Mouse (Mus musculus): ENCODE data around the gene Gm42906. TPM values are rescaled to one million over a fixed set of nuclear protein-coding genes. Genes with fewer than 3 reads are reported as not detected.

Gene Gm42906
- polyA plus RNA-seq, 1 experiment from 2014 or later, result 0.52 TPM

DNA sequence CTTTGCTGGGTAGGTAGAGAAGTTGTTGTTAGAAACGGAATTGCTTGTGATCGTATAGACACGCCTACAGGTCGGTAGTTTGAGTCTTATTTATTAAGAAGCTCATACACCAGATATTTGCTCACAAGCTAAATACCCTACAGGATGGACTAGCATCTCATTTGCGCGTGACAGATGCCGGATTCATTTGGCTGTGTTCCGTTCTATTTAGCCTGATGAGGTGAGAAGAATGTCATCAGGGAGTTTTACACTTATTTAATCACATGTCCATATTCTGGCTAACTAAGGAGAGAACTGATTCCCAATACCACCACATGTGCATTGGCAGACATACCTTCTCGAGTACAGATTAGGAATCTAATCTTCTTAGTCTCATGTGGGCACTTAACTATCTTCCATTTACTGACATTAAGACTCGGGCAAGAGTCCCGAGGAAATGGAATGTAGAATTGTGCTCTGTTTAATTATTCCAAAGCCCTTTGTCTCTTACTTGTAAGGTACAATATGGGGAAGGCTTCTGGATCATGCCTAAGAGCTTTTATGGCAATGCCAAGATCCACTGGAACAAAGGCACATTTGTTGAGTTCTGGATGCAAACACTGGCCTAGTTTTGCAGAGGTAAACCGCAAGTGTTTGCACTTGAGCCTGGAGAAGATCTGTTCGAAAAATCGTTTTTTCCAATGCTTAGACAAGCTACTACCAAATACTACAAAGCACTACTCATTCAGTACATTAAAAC, 160.9 kb downstream of the Gm42906 start:
- DNase-seq (ENCODE audit: low spot score) (no peak), ATAC-seq (ENCODE audit: low FRiP score, low TSS enrichment) (no peak)
- Histone ChIP-seq H3K27me3 (ENCODE audit: control insufficient read depth, insufficient read depth, low read length) (no peaks in the 10 kb centered on the region), H3K36me3 (ENCODE audit: control insufficient read depth, insufficient read depth, low read length) (no peaks in the 10 kb centered on the region), H3K4me3 (ENCODE audit: low read depth, low read length) (no peak overlapping the region), H3K9me3 (ENCODE audit: control insufficient read depth, low read length) (no peaks in the 10 kb centered on the region), H3K4me2 (replicated peaks; ENCODE audit: low read depth) (no peak overlapping the region), H3K27ac (replicated peaks) (no peak overlapping the region), H3K9ac (ENCODE audit: low read length) (no peak overlapping the region), H3K4me1 (replicated peaks; ENCODE audit: control insufficient read depth, insufficient read depth) (no peaks in the 10 kb centered on the region)
- 80% methylated on average over 14 of the region's 14 CpGs for WGBS
- no peak for TF ChIP-seq CTCF (IDR thresholded peaks at IDR 0.05; ENCODE audit: low read depth)

DNA sequence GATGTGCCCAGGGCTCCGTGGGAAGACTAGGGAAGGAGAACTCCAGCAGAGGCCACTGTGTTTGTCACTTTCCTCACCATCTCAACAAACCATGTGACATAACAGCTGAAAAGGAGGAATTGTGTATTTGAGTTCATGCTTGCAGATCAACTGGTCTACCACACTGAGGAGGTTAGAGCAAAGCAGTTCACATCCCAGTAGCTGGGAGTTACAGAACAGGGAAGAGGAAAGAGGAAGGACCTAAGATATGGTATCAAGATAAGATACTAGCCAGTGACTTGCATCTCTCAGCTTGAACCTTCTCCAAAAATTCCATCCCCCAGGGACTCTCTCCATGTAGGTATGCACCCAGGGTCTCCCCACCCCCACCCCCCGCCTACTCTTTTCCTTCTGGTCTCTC, 166.4 kb downstream of the Gm42906 start:
- no peaks in the 10 kb centered on the region for H3K9me3 ChIP-seq (ENCODE audit: control insufficient read depth, low read length)
- no peak overlapping the region for H3K4me2 ChIP-seq (replicated peaks; ENCODE audit: low read depth)
- no peak overlapping the region for H3K4me3 ChIP-seq (ENCODE audit: low read depth, low read length)
- no peaks in the 10 kb centered on the region for H3K36me3 ChIP-seq (ENCODE audit: control insufficient read depth, insufficient read depth, low read length)
- no peak for DNase-seq (ENCODE audit: low spot score)
- ATAC-seq (ENCODE audit: low FRiP score, low TSS enrichment), result no peak
- 92% methylated on average over 2 of the region's 2 CpGs for WGBS
- no peak overlapping the region for H3K9ac ChIP-seq (ENCODE audit: low read length)
- H3K4me1 ChIP-seq (replicated peaks; ENCODE audit: control insufficient read depth, insufficient read depth), result no peaks in the 10 kb centered on the region
- H3K27me3 ChIP-seq (ENCODE audit: control insufficient read depth, insufficient read depth, low read length), result no peaks in the 10 kb centered on the region
- TF ChIP-seq CTCF (IDR thresholded peaks at IDR 0.05; ENCODE audit: low read depth), result no peak
- no peak for TF ChIP-seq EP300 (optimal IDR thresholded peaks at IDR 0.05)
- H3K27ac ChIP-seq (replicated peaks), result no peak overlapping the region

DNA sequence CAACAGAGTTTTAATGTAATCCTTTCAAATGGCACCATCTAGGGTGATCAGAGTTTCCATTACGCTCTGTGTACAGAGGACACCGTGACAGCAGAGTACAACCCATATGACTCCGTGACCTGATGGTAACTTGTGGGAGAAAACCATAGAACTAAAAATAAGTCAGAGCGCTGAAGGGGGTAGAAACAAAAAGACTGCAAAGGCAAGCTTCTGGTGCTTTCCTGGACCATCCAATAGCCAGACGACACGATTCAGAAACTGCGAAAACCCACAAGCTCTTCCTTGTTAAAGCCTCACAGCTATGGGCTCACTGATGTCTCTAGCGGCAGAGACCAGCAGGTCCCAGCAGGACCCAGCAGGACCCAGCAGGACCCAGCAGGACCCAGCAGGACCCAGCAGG, 175.8 kb downstream of the Gm42906 start:
- Histone ChIP-seq H3K36me3 (ENCODE audit: control insufficient read depth, insufficient read depth, low read length) (no peaks in the 10 kb centered on the region), H3K4me1 (replicated peaks; ENCODE audit: control insufficient read depth, insufficient read depth) (no peaks in the 10 kb centered on the region), H3K9ac (ENCODE audit: low read length) (no peak overlapping the region), H3K27ac (replicated peaks) (no peak overlapping the region), H3K27me3 (ENCODE audit: control insufficient read depth, insufficient read depth, low read length) (no peaks in the 10 kb centered on the region), H3K4me3 (ENCODE audit: low read depth, low read length) (no peak overlapping the region), H3K9me3 (ENCODE audit: control insufficient read depth, low read length) (no peaks in the 10 kb centered on the region), H3K4me2 (replicated peaks; ENCODE audit: low read depth) (no peak overlapping the region)
- WGBS, result 74% methylated on average over 8 of the region's 8 CpGs
- ATAC-seq (ENCODE audit: low FRiP score, low TSS enrichment) (no peak), DNase-seq (ENCODE audit: low spot score) (no peak)
- TF ChIP-seq CTCF (IDR thresholded peaks at IDR 0.05; ENCODE audit: low read depth) (peak; percentile 10; the same call in 1 of the 2 replicates), EP300 (optimal IDR thresholded peaks at IDR 0.05) (no peak)

GRCm38 (mm10) chr5:151251656-151252055, 176.3 kb downstream of the Gm42906 start:
- Histone ChIP-seq H3K4me1 (replicated peaks; ENCODE audit: control insufficient read depth, insufficient read depth) (no peaks in the 10 kb centered on the region), H3K36me3 (ENCODE audit: control insufficient read depth, insufficient read depth, low read length) (no peaks in the 10 kb centered on the region), H3K4me2 (replicated peaks; ENCODE audit: low read depth) (no peak overlapping the region), H3K9ac (ENCODE audit: low read length) (no peak overlapping the region), H3K4me3 (ENCODE audit: low read depth, low read length) (no peak overlapping the region), H3K9me3 (ENCODE audit: control insufficient read depth, low read length) (no peaks in the 10 kb centered on the region), H3K27ac (replicated peaks) (no peak overlapping the region), H3K27me3 (ENCODE audit: control insufficient read depth, insufficient read depth, low read length) (no peaks in the 10 kb centered on the region)
- TF ChIP-seq CTCF (IDR thresholded peaks at IDR 0.05; ENCODE audit: low read depth), result no peak
- TF ChIP-seq EP300 (optimal IDR thresholded peaks at IDR 0.05), result no peak
- ATAC-seq (ENCODE audit: low FRiP score, low TSS enrichment) (no peak), DNase-seq (ENCODE audit: low spot score) (no peak)
- 77% methylated on average over 8 of the region's 8 CpGs for WGBS

- Histone ChIP-seq H3K9me3 (ENCODE audit: control insufficient read depth, low read length) (no peaks in the 10 kb centered on the region), H3K4me1 (replicated peaks; ENCODE audit: control insufficient read depth, insufficient read depth) (no peaks in the 10 kb centered on the region), H3K27me3 (ENCODE audit: control insufficient read depth, insufficient read depth, low read length) (no peaks in the 10 kb centered on the region), H3K4me3 (ENCODE audit: low read depth, low read length) (no peak overlapping the region), H3K4me2 (replicated peaks; ENCODE audit: low read depth) (no peak overlapping the region), H3K9ac (ENCODE audit: low read length) (no peak overlapping the region), H3K36me3 (ENCODE audit: control insufficient read depth, insufficient read depth, low read length) (no peaks in the 10 kb centered on the region), H3K27ac (replicated peaks) (no peak overlapping the region)
- 67% methylated on average over 10 of the region's 10 CpGs for WGBS
- ATAC-seq (ENCODE audit: low FRiP score, low TSS enrichment) (peak; percentile 28; the same call in 1 of the 2 replicates), DNase-seq (ENCODE audit: low spot score) (no peak)
- TF ChIP-seq CTCF (IDR thresholded peaks at IDR 0.05; ENCODE audit: low read depth), result no peak
- TF ChIP-seq EP300 (optimal IDR thresholded peaks at IDR 0.05), result no peak
These were observed 179.0 kb downstream of the Gm42906 start for GRCm38 (mm10) chr5:151248671-151249620.

DNA sequence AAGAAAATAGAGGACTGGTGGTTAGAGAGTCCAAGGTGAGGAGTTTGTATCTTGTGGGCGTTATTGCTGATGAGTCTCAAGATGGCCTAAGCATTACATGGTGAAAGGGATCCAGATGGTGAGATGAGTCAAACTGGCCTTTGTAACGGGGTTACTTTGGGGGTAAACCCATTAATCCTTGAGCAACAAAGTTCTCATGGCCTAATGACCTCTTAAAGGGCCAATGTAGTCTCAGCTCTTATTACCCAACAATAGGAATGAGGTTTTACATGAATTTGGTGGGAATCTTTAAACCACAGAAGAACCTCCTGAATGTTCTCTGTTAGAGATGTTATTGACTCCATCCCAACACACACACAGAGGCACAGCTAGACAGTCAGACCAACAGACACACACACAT, 179.9 kb downstream of the Gm42906 start:
- 67% methylated on average over 2 of the region's 2 CpGs for WGBS
- no peak overlapping the region for H3K4me2 ChIP-seq (replicated peaks; ENCODE audit: low read depth)
- no peak overlapping the region for H3K27ac ChIP-seq (replicated peaks)
- ATAC-seq (ENCODE audit: low FRiP score, low TSS enrichment) (no peak), DNase-seq (ENCODE audit: low spot score) (no peak)
- no peak overlapping the region for H3K4me3 ChIP-seq (ENCODE audit: low read depth, low read length)
- H3K27me3 ChIP-seq (ENCODE audit: control insufficient read depth, insufficient read depth, low read length), result no peaks in the 10 kb centered on the region
- H3K9me3 ChIP-seq (ENCODE audit: control insufficient read depth, low read length), result no peaks in the 10 kb centered on the region
- no peak overlapping the region for H3K9ac ChIP-seq (ENCODE audit: low read length)
- TF ChIP-seq CTCF (IDR thresholded peaks at IDR 0.05; ENCODE audit: low read depth) (no peak), EP300 (optimal IDR thresholded peaks at IDR 0.05) (no peak)
- H3K4me1 ChIP-seq (replicated peaks; ENCODE audit: control insufficient read depth, insufficient read depth), result no peaks in the 10 kb centered on the region
- no peaks in the 10 kb centered on the region for H3K36me3 ChIP-seq (ENCODE audit: control insufficient read depth, insufficient read depth, low read length)

All from stomach, postnatal 0 days (tissue).